Mouse (Mus musculus): ENCODE measurements around the gene Gm10277. TPM values are rescaled to one million over a fixed set of nuclear protein-coding genes. Genes with fewer than 3 reads are reported as not detected.
"Not testable (repeated sequence)": the region's sequence is repeated elsewhere in the genome, so short reads cannot be mapped to it uniquely, and the experiment has no call there.

Gm10277 gene
- polyA plus RNA-seq, 1 experiment from 2014 or later, result 1.5 TPM

DNA sequence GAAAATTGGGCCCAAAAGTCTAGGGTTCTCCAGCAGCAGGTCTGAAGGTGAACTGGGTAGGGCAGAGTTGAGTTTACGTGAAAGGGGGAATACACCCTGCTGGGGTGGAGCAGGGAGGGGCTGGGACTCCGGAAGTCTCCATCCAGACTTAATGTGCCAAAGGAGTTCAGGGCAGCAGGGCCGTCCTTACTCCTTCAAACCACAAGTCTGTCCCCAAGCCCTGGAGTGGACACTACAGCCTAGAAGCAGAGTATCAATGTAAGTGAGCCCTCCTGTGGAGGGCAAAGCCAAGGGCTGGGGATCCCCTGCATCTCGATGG is 22.1 kb downstream of the Gm10277 start:
- H3K9me3 ChIP-seq, result no peaks in the 10 kb centered on the region
- H3K9ac ChIP-seq, result peak overlapping the region; percentile 5; the same call in 1 of the 2 replicates
- WGBS, result 35% methylated on average over 4 of the region's 4 CpGs
- peak overlapping the region; percentile 81 for H3K4me2 ChIP-seq
- H3K4me1 ChIP-seq, result peaks cover 43% of the 10 kb centered on the region
- no peak for ATAC-seq (ENCODE audit: borderline replicate concordance, extremely low read depth, low FRiP score, low TSS enrichment)
- peak overlapping the region; percentile 0; the same call in 1 of the 2 replicates for H3K4me3 ChIP-seq
- H3K27ac ChIP-seq, result peak overlapping the region; percentile 91
- H3K36me3 ChIP-seq, result no peaks in the 10 kb centered on the region
- no peaks in the 10 kb centered on the region for H3K27me3 ChIP-seq

DNA sequence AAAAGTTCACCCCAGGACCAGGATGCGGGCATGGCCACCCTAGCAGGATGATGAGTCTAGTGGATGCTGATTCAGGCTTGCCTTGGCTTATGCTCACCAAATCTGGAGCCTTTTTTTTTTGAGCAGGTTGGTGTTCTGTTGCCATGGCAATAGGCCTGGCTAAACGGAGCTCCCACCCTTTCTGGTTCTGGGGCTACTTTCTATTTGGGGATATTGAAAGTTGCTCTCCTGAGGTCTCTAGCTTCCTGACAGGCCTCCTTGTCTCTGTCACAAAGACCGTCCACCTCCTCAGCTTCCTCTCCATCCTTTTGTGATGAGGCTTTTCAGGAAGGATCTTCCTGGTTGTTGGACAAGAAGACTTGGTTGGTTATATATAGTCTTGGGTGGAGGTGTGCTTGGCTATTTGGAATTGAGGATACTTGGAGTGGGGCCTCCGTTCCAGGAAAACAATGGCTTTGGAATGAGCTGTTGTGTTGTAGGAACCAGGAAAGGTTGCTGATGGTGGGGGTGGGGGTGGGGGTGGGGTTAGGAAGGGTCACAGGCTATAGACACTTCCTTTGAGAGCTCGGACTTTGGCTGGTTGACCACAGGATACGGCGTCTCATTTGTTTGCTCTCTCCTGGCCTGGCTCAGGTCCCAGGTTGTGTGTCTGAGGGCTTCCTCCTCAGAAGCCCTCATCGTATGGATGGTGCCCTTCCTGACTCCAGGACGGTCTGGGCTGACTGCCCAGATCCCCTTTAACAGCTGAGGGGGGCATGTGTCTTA is 22.7 kb downstream of the Gm10277 start:
- peak; percentile 37; the same call in 1 of the 2 replicates for ATAC-seq (ENCODE audit: borderline replicate concordance, extremely low read depth, low FRiP score, low TSS enrichment)
- Histone ChIP-seq H3K27ac (peak overlapping the region; percentile 91), H3K9ac (0 out of 2 replicates have a peak overlapping the region, but pooled peaks have one; percentile 90), H3K9me3 (no peaks in the 10 kb centered on the region), H3K36me3 (no peaks in the 10 kb centered on the region), H3K4me2 (peak overlapping the region; percentile 81), H3K27me3 (no peaks in the 10 kb centered on the region), H3K4me1 (peaks cover 43% of the 10 kb centered on the region), H3K4me3 (peak overlapping the region; percentile 89)
- 39% methylated on average over 9 of the region's 9 CpGs for WGBS

DNA sequence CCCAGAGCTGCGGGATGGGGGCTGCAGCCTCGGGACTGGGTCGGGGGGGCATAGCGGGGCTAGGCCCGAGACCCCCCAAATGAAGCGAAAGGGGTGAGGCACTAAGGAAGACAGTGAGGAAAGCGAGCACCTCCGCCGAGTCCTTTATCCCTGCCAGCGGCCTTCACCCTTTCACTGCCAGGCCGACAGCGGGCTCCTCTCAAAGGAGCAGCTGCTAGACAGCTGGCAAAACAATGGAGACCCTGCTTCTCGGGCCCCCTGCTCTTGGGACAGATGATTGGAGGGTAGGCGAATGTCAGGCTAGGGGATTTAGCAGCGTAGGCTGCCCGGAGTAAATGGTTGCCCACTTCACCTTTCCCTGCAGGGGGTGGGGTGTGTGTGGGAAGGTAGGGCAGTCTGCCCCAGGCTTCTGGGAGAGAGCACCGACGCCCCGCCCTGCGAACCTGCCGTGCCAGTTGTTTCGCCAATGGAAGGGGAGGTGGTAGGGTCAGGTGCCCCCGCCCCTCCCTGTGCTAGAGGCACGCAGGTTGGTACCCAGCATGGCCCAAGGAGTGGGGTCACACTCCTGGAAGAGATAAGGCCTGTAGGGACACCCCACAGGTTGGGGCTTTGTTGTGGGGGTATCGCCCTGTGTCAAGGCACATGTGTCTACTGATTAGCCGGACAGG is 23.7 kb downstream of the Gm10277 start:
- H3K27me3 ChIP-seq, result no peaks in the 10 kb centered on the region
- peak overlapping the region; percentile 81 for H3K4me2 ChIP-seq
- no peaks in the 10 kb centered on the region for H3K9me3 ChIP-seq
- H3K27ac ChIP-seq, result peak overlapping the region; percentile 91
- H3K4me3 ChIP-seq, result peak overlapping the region; percentile 89
- 4% methylated on average over 26 of the region's 26 CpGs for WGBS
- peaks cover 40% of the 10 kb centered on the region for H3K4me1 ChIP-seq
- no peaks in the 10 kb centered on the region for H3K36me3 ChIP-seq
- peak overlapping the region; percentile 90 for H3K9ac ChIP-seq
- ATAC-seq (ENCODE audit: borderline replicate concordance, extremely low read depth, low FRiP score, low TSS enrichment), result peak; percentile 54; the same call in 1 of the 2 replicates

DNA sequence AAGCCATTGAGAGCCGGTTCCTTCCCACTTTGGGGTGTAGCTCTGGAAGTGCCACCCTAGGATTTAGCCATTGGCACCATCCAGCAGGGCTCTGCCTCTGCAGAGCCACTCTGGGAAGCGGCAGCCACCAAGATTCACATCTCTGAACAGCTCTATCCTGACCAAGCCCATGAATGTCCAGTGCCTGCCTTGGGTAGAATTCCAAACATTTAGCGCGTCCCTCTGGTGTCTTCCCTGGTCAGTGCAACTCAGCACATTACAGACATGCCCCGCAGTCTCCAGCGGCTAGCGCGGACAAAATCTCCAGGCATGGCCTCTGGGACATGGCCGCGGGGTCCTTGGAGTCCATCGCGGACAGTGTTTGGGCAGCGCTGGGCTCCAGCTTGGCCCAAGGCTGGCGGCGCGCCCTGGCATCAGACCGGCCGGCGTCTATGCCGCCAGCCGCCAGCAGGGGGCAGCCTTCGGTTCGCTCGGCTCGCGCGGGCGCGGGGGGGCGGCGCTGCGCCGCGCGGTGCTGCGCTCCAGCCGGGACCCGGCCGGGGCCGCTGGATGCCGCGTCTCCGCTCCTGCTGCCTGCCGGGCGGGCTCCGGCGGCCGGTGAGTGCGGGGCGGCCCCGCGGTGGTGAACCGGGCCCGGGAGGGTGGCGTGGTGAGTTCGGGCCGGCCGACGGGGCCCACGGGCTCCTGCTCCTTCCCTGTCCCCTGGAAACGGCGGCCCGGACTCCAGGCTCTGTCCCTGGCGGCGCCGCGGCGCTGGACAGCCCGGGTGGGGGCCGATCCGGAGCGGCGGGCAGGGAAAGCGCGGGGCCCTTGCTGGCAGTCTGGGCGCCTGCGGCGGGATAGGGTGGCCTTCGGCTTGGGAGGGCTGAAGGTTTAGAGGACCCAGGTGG is 24.5 kb downstream of the Gm10277 start, which contains the start of gene Myo18a:
TSS of gene Myo18a (plus strand) at position 464 of the 890 bp plus-strand sequence.
- WGBS, result 1% methylated on average over 57 of the region's 79 CpGs
- peaks cover 42% of the 10 kb centered on the region for H3K4me1 ChIP-seq
- no peaks in the 10 kb centered on the region for H3K27me3 ChIP-seq
- no peaks in the 10 kb centered on the region for H3K36me3 ChIP-seq
- peak within 1 kb of the TSS; percentile 90 for H3K9ac ChIP-seq
- H3K4me2 ChIP-seq, result peak within 1 kb of the TSS; percentile 81
- H3K9me3 ChIP-seq, result no peaks in the 10 kb centered on the region
- peak within 1 kb of the TSS; percentile 91 for H3K27ac ChIP-seq
- H3K4me3 ChIP-seq, result peak within 1 kb of the TSS; percentile 89
- ATAC-seq (ENCODE audit: borderline replicate concordance, extremely low read depth, low FRiP score, low TSS enrichment), result peak; percentile 81

DNA sequence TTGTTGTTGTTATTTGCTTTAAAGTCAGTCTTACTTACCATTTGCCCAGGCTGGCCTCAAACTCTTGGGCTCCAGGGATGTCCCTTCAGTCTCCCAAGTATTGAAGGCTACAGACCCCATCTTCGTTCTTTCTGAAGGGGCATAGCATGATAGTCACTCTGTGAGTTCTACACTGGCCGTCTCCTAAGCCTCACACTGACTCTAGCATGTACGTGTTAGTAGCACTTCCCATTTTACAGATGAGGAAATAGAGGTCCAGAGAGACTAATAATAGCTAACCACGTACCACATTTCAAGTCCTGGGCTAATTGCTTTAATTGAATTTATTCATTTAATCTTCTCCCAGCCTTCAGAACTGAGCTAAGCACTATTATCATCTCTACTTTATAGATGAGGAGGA is 27.5 kb downstream of the Gm10277 start:
- H3K27me3 ChIP-seq, result no peaks in the 10 kb centered on the region
- no peak for ATAC-seq (ENCODE audit: borderline replicate concordance, extremely low read depth, low FRiP score, low TSS enrichment)
- no peak overlapping the region for H3K27ac ChIP-seq
- H3K9me3 ChIP-seq, result no peaks in the 10 kb centered on the region
- H3K4me2 ChIP-seq, result no peak overlapping the region
- H3K9ac ChIP-seq, result no peak overlapping the region
- H3K4me1 ChIP-seq, result peaks cover 21% of the 10 kb centered on the region
- no peak overlapping the region for H3K4me3 ChIP-seq
- no peaks in the 10 kb centered on the region for H3K36me3 ChIP-seq
- WGBS, result 83% methylated on average over 4 of the region's 4 CpGs

DNA sequence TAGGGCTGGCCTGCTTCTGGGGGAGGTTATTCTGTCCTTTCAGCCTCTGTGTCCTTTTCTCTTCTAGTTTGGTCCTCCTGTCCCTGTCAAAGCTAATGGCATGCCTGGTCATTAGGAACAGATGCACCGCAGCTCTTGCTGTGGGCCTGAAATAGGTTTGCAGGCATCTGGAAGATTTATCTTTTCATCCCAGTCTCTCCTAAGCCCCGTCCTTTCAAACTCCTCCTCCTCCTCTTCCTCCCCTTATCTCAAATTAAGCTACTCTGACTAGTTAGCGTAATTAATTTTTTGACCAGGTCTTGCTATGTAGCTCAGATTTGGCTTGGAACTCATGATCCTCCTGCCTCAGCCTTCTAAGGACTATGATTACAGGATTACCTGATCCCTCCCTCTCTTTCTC is 34.1 kb downstream of the Gm10277 start:
- Histone ChIP-seq H3K9me3 (no peaks in the 10 kb centered on the region), H3K9ac (no peak overlapping the region), H3K27ac (no peak overlapping the region), H3K36me3 (no peaks in the 10 kb centered on the region), H3K4me3 (no peak overlapping the region), H3K4me1 (0 out of 2 replicates have a peak, but pooled peaks cover 2% of the 10 kb centered on the region), H3K4me2 (no peak overlapping the region), H3K27me3 (no peaks in the 10 kb centered on the region)
- WGBS, result 60% methylated on average over 3 of the region's 3 CpGs
- no peak for ATAC-seq (ENCODE audit: borderline replicate concordance, extremely low read depth, low FRiP score, low TSS enrichment)

DNA sequence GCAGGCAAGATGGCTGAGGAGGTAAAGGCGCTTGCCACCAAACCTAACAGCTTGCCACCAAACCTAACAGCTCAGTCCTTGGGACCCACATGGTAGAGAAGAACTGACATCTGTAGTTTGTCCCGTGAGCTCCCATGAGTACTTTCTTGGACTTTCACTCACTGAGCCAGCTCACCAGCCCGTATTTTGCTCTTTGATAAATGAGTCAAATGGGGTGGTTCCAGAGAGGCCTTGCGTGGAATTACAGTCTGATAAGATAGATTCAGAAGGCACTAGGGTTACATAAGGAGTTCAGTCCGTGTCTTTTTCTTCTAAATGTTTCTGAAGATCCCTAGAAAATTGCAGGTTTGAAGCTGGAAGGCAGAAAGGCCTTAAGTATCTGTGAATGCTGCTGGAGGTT is 35.0 kb downstream of the Gm10277 start:
- no peaks in the 10 kb centered on the region for H3K9me3 ChIP-seq
- 63% methylated on average over 5 of the region's 5 CpGs for WGBS

DNA sequence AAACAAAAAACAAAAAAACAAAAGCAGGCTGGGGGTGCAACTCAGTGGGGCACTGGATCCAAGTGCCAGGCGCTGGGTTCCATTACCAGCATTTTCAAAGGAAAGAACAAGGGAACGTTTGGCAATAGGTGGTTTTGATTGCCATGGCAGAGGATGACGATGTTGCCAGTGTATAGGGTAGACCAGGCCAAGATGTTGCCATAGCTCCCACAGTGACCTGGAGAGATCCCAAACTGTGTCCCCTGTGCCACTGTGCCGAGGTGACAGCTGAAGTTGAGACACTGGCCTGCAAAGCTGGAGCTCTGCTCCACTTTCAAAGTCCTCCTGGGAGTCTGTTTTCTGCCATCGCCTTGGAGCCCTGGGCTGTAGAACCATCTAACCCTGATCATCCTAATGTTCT is 38.6 kb downstream of the Gm10277 start:
- Histone ChIP-seq H3K4me3 (no peak overlapping the region), H3K9ac (no peak overlapping the region)
- 79% methylated on average over 5 of the region's 5 CpGs for WGBS

More for the DNA sequence above, 35.0 kb downstream of the Gm10277 start:
- ATAC-seq (ENCODE audit: borderline replicate concordance, extremely low read depth, low FRiP score, low TSS enrichment), result no peak
- no peaks in the 10 kb centered on the region for H3K27me3 ChIP-seq
- H3K4me1 ChIP-seq, result no peaks in the 10 kb centered on the region
- H3K27ac ChIP-seq, result no peak overlapping the region
- H3K4me3 ChIP-seq, result no peak overlapping the region
- no peak overlapping the region for H3K9ac ChIP-seq
- no peaks in the 10 kb centered on the region for H3K36me3 ChIP-seq
- H3K4me2 ChIP-seq, result no peak overlapping the region

DNA sequence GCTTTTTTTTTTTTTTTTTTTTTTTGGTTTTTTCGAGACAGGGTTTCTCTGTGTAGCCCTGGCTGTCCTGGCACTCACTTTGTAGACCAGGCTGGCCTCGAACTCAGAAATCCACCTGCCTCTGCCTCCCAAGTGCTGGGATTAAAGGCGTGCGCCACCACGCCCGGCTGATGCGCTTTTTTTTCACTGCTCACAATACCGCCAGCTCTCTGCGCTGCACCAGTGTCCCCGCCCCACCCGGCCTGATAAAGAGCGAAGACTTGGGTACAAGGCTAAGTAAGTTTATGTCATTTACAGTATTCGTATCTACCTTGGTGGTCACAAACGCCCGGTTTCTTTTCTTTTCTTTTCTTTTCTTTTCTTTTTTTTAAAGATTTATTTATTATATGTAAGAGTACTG is 40.4 kb downstream of the Gm10277 start:
- H3K27ac ChIP-seq; H3K4me3 ChIP-seq; H3K9ac ChIP-seq; H3K27me3 ChIP-seq; H3K36me3 ChIP-seq; H3K4me1 ChIP-seq; H3K9me3 ChIP-seq; ATAC-seq (ENCODE audit: borderline replicate concordance, extremely low read depth, low FRiP score, low TSS enrichment); H3K4me2 ChIP-seq: not testable (repeated sequence)
- WGBS, result 91% methylated on average over 14 of the region's 15 CpGs

More for the DNA sequence above, 38.6 kb downstream of the Gm10277 start:
- no peaks in the 10 kb centered on the region for H3K9me3 ChIP-seq
- ATAC-seq (ENCODE audit: borderline replicate concordance, extremely low read depth, low FRiP score, low TSS enrichment), result no peak
- H3K27ac ChIP-seq, result no peak overlapping the region
- no peaks in the 10 kb centered on the region for H3K27me3 ChIP-seq
- H3K4me1 ChIP-seq, result no peaks in the 10 kb centered on the region
- H3K4me2 ChIP-seq, result no peak overlapping the region
- H3K36me3 ChIP-seq, result no peaks in the 10 kb centered on the region

DNA sequence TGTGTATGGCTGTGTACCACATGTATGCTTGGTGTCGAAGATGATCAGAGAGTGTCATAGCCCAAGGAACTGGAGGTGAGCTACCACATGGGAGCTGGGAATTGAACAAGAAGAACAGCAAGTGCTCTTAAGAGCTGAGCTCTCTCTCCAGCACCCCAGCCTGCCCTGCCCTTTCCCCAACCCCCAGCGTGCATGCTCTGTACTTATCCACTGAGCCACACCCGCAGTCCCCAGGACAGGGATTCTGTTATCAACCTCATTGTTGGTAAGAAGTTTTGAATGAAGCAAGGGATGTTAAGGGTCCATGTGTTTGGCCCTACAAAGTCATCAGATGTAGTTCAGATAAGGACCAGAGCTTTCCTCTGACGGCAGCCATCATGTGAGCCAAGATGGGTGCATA is 40.9 kb downstream of the Gm10277 start:
- Histone ChIP-seq H3K27ac (no peak overlapping the region), H3K36me3 (no peaks in the 10 kb centered on the region), H3K9me3 (no peaks in the 10 kb centered on the region), H3K4me2 (no peak overlapping the region), H3K4me1 (no peaks in the 10 kb centered on the region), H3K9ac (no peak overlapping the region), H3K27me3 (no peaks in the 10 kb centered on the region), H3K4me3 (no peak overlapping the region)
- WGBS, result 82% methylated on average over 4 of the region's 4 CpGs
- no peak for ATAC-seq (ENCODE audit: borderline replicate concordance, extremely low read depth, low FRiP score, low TSS enrichment)

DNA sequence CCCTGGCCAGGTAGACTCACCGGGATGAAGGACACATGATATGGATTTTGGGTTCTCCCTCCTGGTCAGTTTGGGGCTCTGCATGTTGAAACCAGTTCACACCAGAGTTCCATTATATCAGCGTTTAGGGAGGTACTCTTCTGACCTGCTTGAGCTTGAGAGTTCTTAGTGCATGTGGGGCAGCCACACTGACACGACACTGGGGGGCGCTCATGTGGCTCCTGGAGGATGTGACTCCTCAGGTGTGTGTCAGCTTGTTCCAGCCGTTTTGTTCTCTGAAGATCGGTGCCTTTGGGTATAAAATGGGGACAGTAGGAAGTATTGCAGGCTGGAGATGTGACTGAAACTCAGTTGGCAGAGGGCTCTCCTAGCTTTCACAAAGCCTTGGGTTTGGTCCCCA is 43.6 kb downstream of the Gm10277 start:
- no peak overlapping the region for H3K4me2 ChIP-seq
- H3K4me3 ChIP-seq, result no peak overlapping the region
- no peak for ATAC-seq (ENCODE audit: borderline replicate concordance, extremely low read depth, low FRiP score, low TSS enrichment)
- H3K27me3 ChIP-seq, result no peaks in the 10 kb centered on the region
- H3K9me3 ChIP-seq, result no peaks in the 10 kb centered on the region
- no peak overlapping the region for H3K27ac ChIP-seq
- H3K9ac ChIP-seq, result no peak overlapping the region
- no peaks in the 10 kb centered on the region for H3K36me3 ChIP-seq
- 28% methylated on average over 6 of the region's 6 CpGs for WGBS
- H3K4me1 ChIP-seq, result no peaks in the 10 kb centered on the region

Measured in lung, embryonic 15.5 days (tissue).